7 mouse cellular contexts compared by ENCODE assay signal in the genomic region with DNA sequence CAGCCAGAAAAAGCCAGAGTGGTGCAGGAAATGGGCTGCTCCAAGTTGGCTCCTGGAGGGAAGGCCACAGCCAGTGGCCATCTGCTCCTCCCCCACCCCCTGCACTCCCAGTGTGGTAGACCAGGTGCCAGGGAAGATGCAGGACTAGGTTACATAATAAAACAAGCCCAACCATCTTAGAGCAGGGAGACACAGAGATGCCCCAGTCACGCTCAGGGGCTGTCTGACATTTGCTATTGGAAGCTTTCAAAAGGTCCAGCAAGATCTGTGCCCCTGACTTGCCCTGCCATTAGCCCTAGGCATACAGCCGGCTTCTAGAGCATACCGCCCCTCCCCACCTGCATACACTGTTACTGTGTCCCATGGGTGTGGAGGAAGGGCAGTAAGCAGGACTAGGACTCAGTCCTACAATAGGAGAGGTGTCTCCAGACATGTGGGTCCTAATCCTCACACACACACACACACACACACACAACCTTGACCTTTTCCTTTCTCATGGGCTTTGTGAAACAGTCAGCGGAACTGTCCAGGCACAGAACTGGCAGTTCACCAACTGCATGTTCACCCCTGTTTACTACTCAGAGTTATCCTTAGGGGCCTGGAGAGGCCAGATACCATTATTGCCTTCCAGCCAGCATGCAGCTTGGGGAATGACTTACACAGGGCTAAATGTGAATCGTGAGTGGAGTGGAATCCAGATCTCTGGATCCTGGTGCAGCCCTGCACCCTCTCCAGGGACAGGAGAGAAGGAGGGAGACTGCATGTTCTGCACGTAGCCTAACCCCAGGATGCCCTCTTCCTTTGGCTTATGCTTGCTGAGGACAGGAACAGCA. TPM values are rescaled to one million over a fixed set of nuclear protein-coding genes. Genes with fewer than 3 reads are reported as not detected.
A peak's percentile ranks its signal among the peaks of the same experiment; 100 is the strongest.
DNase-seq lines count a peak whose midpoint lies in the region; ATAC-seq lines count a peak whose summit lies in the region.

No protein-coding gene starts in this region.

- DNase-seq in adrenal gland, adult 8-10 months: peak; percentile 72
- DNase-seq in cerebellum, adult 18-20 months: peak; percentile 93 to 95
- DNase-seq in heart, adult 9 months (ENCODE audit: low spot score in 2 of 2): peak; percentile 91 to 94
- peak; percentile 51 to 54 for DNase-seq in kidney, adult 8-10 months
- DNase-seq in lung, postnatal 36 days: peak; percentile 83
- DNase-seq in frontal cortex, postnatal 25 days (ENCODE audit: low spot score in 2 of 2): no peak

- ATAC-seq in activated CD4-positive, CD25-positive, alpha-beta regulatory T cell, adult 4 months: no peak

RNA-seq across cellular contexts. Expression of a gene that starts 30.4 kb away (rescaled TPM):
- 10 to 100 TPM; 21.3 to 31.3 (median 28.5) TPM for total RNA-seq in adrenal gland, adult 8-10 months (2022)
- not detected for polyA plus RNA-seq in activated CD4-positive, CD25-positive, alpha-beta regulatory T cell, adult 4 months (2017; shearing (Covaris generic))

Comparison
In these comparisons a context has a peak if more than half of its experiments do, and no peak if none do; other contexts are left out.
1. DNase-seq: peak in adrenal gland, adult 8-10 months (single experiment), cerebellum, adult 18-20 months (2 of 2), heart, adult 9 months (2 of 2), kidney, adult 8-10 months (2 of 2) and lung, postnatal 36 days (single experiment); none in frontal cortex, postnatal 25 days (0 of 2).